Mouse (Mus musculus) kidney, postnatal 0 days (tissue): Measurements from ENCODE around the gene Phf21b. TPM values are rescaled to one million over a fixed set of nuclear protein-coding genes. Genes with fewer than 3 reads are reported as not detected.

Source experiments
- ATAC-seq: fragments of 200-750 bp; cut with Nextera tagmentation; replicated peaks from 2 replicates; pipeline ENCODE4 v1.8.0; 2017; ENCODE audit warnings: low read depth, moderate number of reproducible peaks, moderate TSS enrichment, moderate library complexity; ENCODE audit not compliant: low FRiP score
- DNase-seq: peaks from one replicate; pipeline ENCODE4 v3.0.0-alpha.2; 2016; ENCODE audit warnings: low spot score
- H3K27ac ChIP-seq: fragments of 300-500 bp; sonication (generic); 2 replicates; pipeline ENCODE4 v1.5.1; 2014; ENCODE audit warnings: mild to moderate bottlenecking
- H3K27me3 ChIP-seq: fragments of 300-500 bp; sonication (generic); 2 replicates; pipeline ENCODE4 v1.6.1; 2014; ENCODE audit warnings: low read length, mixed read lengths; ENCODE audit not compliant: insufficient read depth
- H3K36me3 ChIP-seq: fragments of 300-500 bp; sonication (generic); 2 replicates; pipeline ENCODE4 v1.6.1; 2014; ENCODE audit warnings: low read length, mixed read lengths; ENCODE audit not compliant: insufficient read depth
- H3K4me1 ChIP-seq: fragments of 300-500 bp; sonication (generic); replicated peaks from 2 replicates; pipeline ENCODE4 v1.6.1; 2014; ENCODE audit warnings: antibody characterized with exemption, low read length, mixed read lengths; ENCODE audit not compliant: insufficient read depth
- H3K4me2 ChIP-seq: fragments of 300-500 bp; sonication (generic); 2 replicates; pipeline ENCODE4 v1.6.1; 2014; ENCODE audit warnings: mild to moderate bottlenecking, low read length, moderate library complexity, mixed read lengths
- H3K4me3 ChIP-seq: fragments of 300-500 bp; sonication (generic); replicated peaks from 2 replicates; pipeline ENCODE4 v1.5.1; 2014; ENCODE audit warnings: low read depth, low read length
- H3K9ac ChIP-seq: fragments of 300-500 bp; sonication (generic); 2 replicates; pipeline ENCODE4 v1.6.1; 2014; ENCODE audit warnings: low read depth, low read length
- H3K9me3 ChIP-seq: fragments of 300-500 bp; sonication (generic); replicated peaks from 2 replicates; pipeline ENCODE4 v1.6.1; 2016; ENCODE audit warnings: low read length, inconsistent platforms, mixed read lengths
- CTCF ChIP-seq: IDR thresholded peaks from 2 replicates; pipeline ENCODE4 v1.5.1; 2016; ENCODE audit warnings: antibody characterized with exemption, low read depth, mild to moderate bottlenecking, moderate library complexity
- WGBS: fragments of 180-500 bp; shearing (Covaris S2); extraction: QIAGEN DNeasy Blood & Tissue Kit; methylation state at CpG from one replicate; pipeline ENCODE4 v1.1.7; 2014; 5-methylcytosine and 5-hydroxymethylcytosine counted together
- polyA plus RNA-seq: library from polyadenylated mRNA; unstranded; fragments of >200 nt; fragmentation: Nextera tagmentation; extraction: Ambion mirVana; gene quantifications from 2 replicates; pipeline ENCODE4 v1.2.1, GENCODE M21; 2015

The Phf21b gene
- polyA plus RNA-seq, 1 experiment from 2014 or later = 0.24 TPM

GRCm38 (mm10) chr15:84857623-84858022, 1.8 kb upstream of the Phf21b start:
- H3K36me3 ChIP-seq = no peaks in the 10 kb centered on the region
- DNase-seq (no peak), ATAC-seq (no peak)
- no peak overlapping the region for H3K4me3 ChIP-seq
- peaks cover 11% of the 10 kb centered on the region for H3K4me1 ChIP-seq
- no peak overlapping the region for H3K27ac ChIP-seq
- H3K9ac ChIP-seq = no peak overlapping the region
- no peak for TF ChIP-seq CTCF
- no peaks in the 10 kb centered on the region for H3K9me3 ChIP-seq
- H3K4me2 ChIP-seq = no peak overlapping the region
- H3K27me3 ChIP-seq = no peaks in the 10 kb centered on the region
- 75% methylated on average over 2 of the region's 2 CpGs for WGBS

- H3K27me3 ChIP-seq = no peaks in the 10 kb centered on the region
- no peaks in the 10 kb centered on the region for H3K36me3 ChIP-seq
- DNase-seq (peak; percentile 25), ATAC-seq (no peak)
- H3K4me2 ChIP-seq = peak overlapping the region; percentile 99
- no peaks in the 10 kb centered on the region for H3K9me3 ChIP-seq
- peak overlapping the region; percentile 50 for H3K9ac ChIP-seq
- peak overlapping the region; percentile 50 for H3K4me3 ChIP-seq
- no peak for TF ChIP-seq CTCF
- no peak overlapping the region; the same call in 1 of the 2 replicates for H3K27ac ChIP-seq
- WGBS = under 1% methylated on average over 88 of the region's 88 CpGs
- peaks cover 11% of the 10 kb centered on the region for H3K4me1 ChIP-seq
Observed at GRCm38 (mm10) chr15:84854921-84855901, 638 bp downstream of the Phf21b start.

DNA sequence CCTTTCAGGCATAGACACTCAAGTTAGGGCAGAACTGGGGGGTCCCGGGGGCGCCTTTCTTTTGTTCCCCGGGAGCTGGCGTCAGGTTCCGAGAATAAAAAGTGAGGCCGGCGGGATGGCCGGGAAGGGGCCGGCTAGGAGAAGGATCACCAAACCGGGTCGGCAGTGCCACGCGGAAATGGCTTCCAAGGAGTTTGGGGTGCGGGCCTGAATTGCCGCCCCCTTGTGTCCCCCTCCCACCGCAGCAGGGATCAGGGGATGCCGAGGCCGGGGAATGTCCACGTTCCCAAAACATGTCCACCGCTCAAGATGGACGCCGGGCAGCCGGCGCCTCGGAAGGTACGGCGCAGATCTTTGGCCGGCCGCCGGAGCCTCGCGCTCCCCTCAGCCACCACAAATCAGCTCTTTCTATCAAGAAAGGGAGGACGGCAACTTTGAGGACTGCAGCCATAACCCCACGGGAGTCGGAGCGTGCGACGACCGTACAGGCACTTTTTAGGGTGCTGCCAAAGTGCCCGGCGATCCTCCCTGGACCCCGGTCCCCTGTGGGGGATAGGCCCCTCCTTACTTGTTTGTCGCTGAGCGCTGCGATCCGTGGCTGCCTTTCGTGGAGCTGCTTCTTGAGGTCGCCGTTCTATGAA, 1.6 kb downstream of the Phf21b start:
- peak overlapping the region; percentile 99 for H3K4me2 ChIP-seq
- DNase-seq = peak; percentile 2
- no peaks in the 10 kb centered on the region for H3K9me3 ChIP-seq
- H3K4me3 ChIP-seq = peak overlapping the region; percentile 50
- WGBS = 2% methylated on average over 48 of the region's 49 CpGs
- H3K27me3 ChIP-seq = no peaks in the 10 kb centered on the region
- 0 out of 2 replicates have a peak overlapping the region, but pooled peaks have one; percentile 6 for H3K9ac ChIP-seq
- peaks cover 11% of the 10 kb centered on the region for H3K4me1 ChIP-seq
- TF ChIP-seq CTCF = no peak
- no peak for ATAC-seq
- no peak overlapping the region for H3K27ac ChIP-seq
- no peaks in the 10 kb centered on the region for H3K36me3 ChIP-seq

GRCm38 (mm10) chr15:84853261-84854137, 2.4 kb downstream of the Phf21b start:
- Histone ChIP-seq H3K27ac (peak overlapping the region; percentile 79), H3K9ac (peak overlapping the region; percentile 69), H3K9me3 (no peaks in the 10 kb centered on the region), H3K36me3 (no peaks in the 10 kb centered on the region), H3K4me2 (peak overlapping the region; percentile 99), H3K27me3 (no peaks in the 10 kb centered on the region), H3K4me3 (peak overlapping the region; percentile 50), H3K4me1 (peaks cover 11% of the 10 kb centered on the region)
- ATAC-seq (peak; percentile 60), DNase-seq (peak; percentile 73)
- under 1% methylated on average over 80 of the region's 84 CpGs for WGBS
- no peak for TF ChIP-seq CTCF

DNA sequence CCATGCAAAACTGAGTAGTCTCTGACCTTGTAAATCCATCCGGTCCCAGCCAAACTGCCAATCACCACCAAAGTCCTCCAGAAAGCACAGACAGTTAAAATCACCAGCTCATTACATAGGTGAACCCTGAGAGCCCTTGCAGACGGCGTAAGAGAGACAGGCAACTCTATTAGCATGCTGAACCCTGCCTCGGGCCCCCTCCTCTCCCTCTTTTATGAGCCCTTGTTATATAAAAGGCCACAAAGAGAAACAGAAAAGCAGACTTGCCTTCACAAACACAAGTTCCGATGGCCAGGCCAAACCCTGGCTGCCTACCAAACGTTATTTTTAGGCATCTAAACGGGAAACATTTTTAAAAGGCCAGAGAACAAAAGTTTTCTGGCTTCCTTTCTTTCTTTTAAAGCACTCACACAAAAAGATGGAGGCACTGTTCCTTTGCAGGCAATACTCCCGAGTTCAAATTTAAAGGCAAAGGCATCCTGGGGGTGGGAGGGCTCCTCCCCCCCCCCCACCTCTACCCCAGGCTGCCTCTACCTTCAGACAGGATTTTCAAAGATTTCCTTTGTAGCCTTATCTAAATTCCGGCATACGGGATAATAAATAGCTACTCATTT, 3.3 kb downstream of the Phf21b start:
- H3K27me3 ChIP-seq = no peaks in the 10 kb centered on the region
- peak; percentile 19 for DNase-seq
- H3K4me1 ChIP-seq = peaks cover 11% of the 10 kb centered on the region
- H3K4me3 ChIP-seq = peak overlapping the region; percentile 50
- H3K27ac ChIP-seq = peak overlapping the region; percentile 37; the same call in 1 of the 2 replicates
- H3K9ac ChIP-seq = no peak overlapping the region
- H3K4me2 ChIP-seq = peak overlapping the region; percentile 99
- no peak for ATAC-seq
- H3K36me3 ChIP-seq = no peaks in the 10 kb centered on the region
- H3K9me3 ChIP-seq = no peaks in the 10 kb centered on the region
- 14% methylated on average over 10 of the region's 10 CpGs for whole genome bisulfite sequencing
- TF ChIP-seq CTCF = no peak
